Mouse (Mus musculus) testis, adult 2 months (tissue): Measurements from ENCODE around the gene 1700092M07Rik. TPM values are rescaled to one million over a fixed set of nuclear protein-coding genes. Genes with fewer than 3 reads are reported as not detected.
"Not testable (repeated sequence)": the region's sequence is repeated elsewhere in the genome, so short reads cannot be mapped to it uniquely, and the experiment has no call there.

Source experiments
- H3K27ac ChIP-seq: fragments of 200-500 bp; 2 replicates; pipeline ENCODE4 v1.5.1; 2012; ENCODE audit warnings: low read depth, low read length; ENCODE audit not compliant: control insufficient read depth, insufficient read depth
- H3K27me3 ChIP-seq: fragments of 200-500 bp; 2 replicates; pipeline ENCODE4 v1.6.1; 2012; ENCODE audit warnings: mild to moderate bottlenecking, low read length, moderate library complexity; ENCODE audit not compliant: control insufficient read depth, insufficient read depth
- H3K36me3 ChIP-seq: fragments of 200-500 bp; 2 replicates; pipeline ENCODE4 v1.6.1; 2012; ENCODE audit warnings: mild to moderate bottlenecking, low read length; ENCODE audit not compliant: control insufficient read depth, insufficient read depth
- H3K4me1 ChIP-seq: fragments of 200-500 bp; 2 replicates; pipeline ENCODE4 v1.6.1; 2012; ENCODE audit warnings: low read length; ENCODE audit not compliant: control insufficient read depth, insufficient read depth
- H3K4me3 ChIP-seq: fragments of 200-500 bp; 2 replicates; pipeline ENCODE4 v1.5.1; 2012; ENCODE audit warnings: low read depth, mild to moderate bottlenecking, low read length, moderate library complexity, mixed read lengths; ENCODE audit not compliant: control insufficient read depth
- CTCF ChIP-seq: fragments of 200-500 bp; IDR thresholded peaks from 2 replicates; pipeline ENCODE4 v1.5.1; 2012; ENCODE audit warnings: low read depth, mild to moderate bottlenecking, inconsistent platforms, low read length, moderate library complexity; ENCODE audit not compliant: control insufficient read depth, insufficient read depth, insufficient replicate concordance
- POLR2A ChIP-seq: fragments of 200-500 bp; IDR thresholded peaks from 2 replicates; pipeline ENCODE4 v1.6.1; 2012; ENCODE audit warnings: low read depth, mild to moderate bottlenecking, inconsistent platforms, low read length, moderate library complexity; ENCODE audit not compliant: control insufficient read depth
- polyA plus RNA-seq: library from polyadenylated mRNA; depleted of rRNA; stranded (reverse); fragments of >200 nt; gene quantifications from 2 replicates; pipeline ENCODE4 v1.2.3, GENCODE M21; 2012

1700092M07Rik gene
- polyA plus RNA-seq, 1 experiment = 670 TPM

- Histone ChIP-seq H3K4me3 (no peak overlapping the region), H3K4me1 (no peaks in the 10 kb centered on the region; the same call in 1 of the 2 replicates), H3K27ac (no peak overlapping the region), H3K27me3 (no peaks in the 10 kb centered on the region), H3K36me3 (peaks cover 1% of the 10 kb centered on the region)
- TF ChIP-seq CTCF (no peak), POLR2A (no peak)
Measured at GRCm38 (mm10) chr19:8724392-8724791, 16.1 kb upstream of the 1700092M07Rik start.

GRCm38 (mm10) chr19:8725081-8725613 lies 15.4 kb upstream of the 1700092M07Rik start:
- no peak for TF ChIP-seq POLR2A
- H3K4me1 ChIP-seq = no peaks in the 10 kb centered on the region; the same call in 1 of the 2 replicates
- H3K27ac ChIP-seq = no peak overlapping the region
- H3K4me3 ChIP-seq = no peak overlapping the region
- H3K36me3 ChIP-seq = peaks cover 1% of the 10 kb centered on the region
- no peaks in the 10 kb centered on the region for H3K27me3 ChIP-seq

- H3K4me3 ChIP-seq = no peak overlapping the region
- no peaks in the 10 kb centered on the region for H3K27me3 ChIP-seq
- peaks cover 1% of the 10 kb centered on the region for H3K36me3 ChIP-seq
- TF ChIP-seq CTCF (no peak), POLR2A (no peak)
- no peaks in the 10 kb centered on the region; the same call in 1 of the 2 replicates for H3K4me1 ChIP-seq
- no peak overlapping the region for H3K27ac ChIP-seq
Measured at GRCm38 (mm10) chr19:8726609-8727390, 13.7 kb upstream of the 1700092M07Rik start.

GRCm38 (mm10) chr19:8727495-8728114 lies 12.9 kb upstream of the 1700092M07Rik start:
- no peak overlapping the region for H3K27ac ChIP-seq
- H3K4me3 ChIP-seq = no peak overlapping the region
- H3K4me1 ChIP-seq = no peaks in the 10 kb centered on the region; the same call in 1 of the 2 replicates
- TF ChIP-seq CTCF (no peak), POLR2A (no peak)
- H3K27me3 ChIP-seq = no peaks in the 10 kb centered on the region
- H3K36me3 ChIP-seq = peaks cover 1% of the 10 kb centered on the region

GRCm38 (mm10) chr19:8728335-8729099 lies 12.0 kb upstream of the 1700092M07Rik start:
- not testable (repeated sequence) for H3K4me1 ChIP-seq, H3K27ac ChIP-seq, H3K27me3 ChIP-seq, H3K4me3 ChIP-seq, H3K36me3 ChIP-seq

GRCm38 (mm10) chr19:8734334-8734733 lies 6.2 kb upstream of the 1700092M07Rik start:
- Histone ChIP-seq H3K36me3 (no peaks in the 10 kb centered on the region; the same call in 1 of the 2 replicates), H3K27me3 (no peaks in the 10 kb centered on the region), H3K4me3 (no peak overlapping the region), H3K4me1 (no peaks in the 10 kb centered on the region), H3K27ac (no peak overlapping the region)
- no peak for TF ChIP-seq CTCF
- TF ChIP-seq POLR2A = no peak
